Mouse (Mus musculus) olfactory bulb, adult 2 months (tissue): ENCODE measurements around the gene Bin2.

Source experiments
- CTCF ChIP-seq: fragments of 200-500 bp; IDR thresholded peaks from 2 replicates; pipeline ENCODE4 v1.5.1; 2012; ENCODE audit warnings: low read depth, mild to moderate bottlenecking, low read length, moderate library complexity; ENCODE audit not compliant: insufficient read depth
- POLR2A ChIP-seq: fragments of 200-500 bp; IDR thresholded peaks from 2 replicates; pipeline ENCODE4 v1.6.1; 2012; ENCODE audit warnings: mild to moderate bottlenecking, low read depth, low read length, moderate library complexity; ENCODE audit not compliant: insufficient read depth

DNA sequence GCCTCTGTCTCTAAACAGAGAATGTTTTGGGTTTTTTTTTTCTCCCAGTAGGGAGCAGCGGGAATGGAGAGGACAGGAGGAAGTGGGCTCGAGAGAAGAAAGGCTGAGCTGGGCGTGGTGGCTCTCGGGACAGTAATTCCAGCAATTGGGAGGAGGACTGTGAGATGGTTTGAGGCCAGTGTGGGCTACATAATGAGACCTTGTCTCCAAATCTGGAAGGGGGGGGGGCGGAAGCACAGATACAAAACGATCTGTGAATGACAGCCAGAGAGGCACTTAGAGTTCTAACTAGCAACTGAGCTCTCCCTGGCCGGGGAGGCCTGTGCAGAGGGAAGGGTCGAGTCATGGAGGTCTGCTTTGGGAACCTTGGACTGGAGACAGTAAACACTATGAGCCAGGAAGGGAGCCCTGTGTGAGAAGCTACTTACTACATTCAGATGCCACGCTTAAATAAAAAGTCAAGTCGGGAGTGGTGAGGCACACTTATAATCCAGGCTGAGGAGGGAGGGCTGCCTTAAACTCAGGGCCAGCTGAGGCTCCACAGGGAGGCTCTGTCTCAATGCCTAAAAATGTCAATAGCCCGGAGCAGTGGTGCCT is 41.5 kb downstream of the Bin2 start:
- TF ChIP-seq CTCF = no peak
- no peak for TF ChIP-seq POLR2A
